Mouse (Mus musculus): ENCODE data around the gene Olfr380.

The Olfr380 gene

DNA sequence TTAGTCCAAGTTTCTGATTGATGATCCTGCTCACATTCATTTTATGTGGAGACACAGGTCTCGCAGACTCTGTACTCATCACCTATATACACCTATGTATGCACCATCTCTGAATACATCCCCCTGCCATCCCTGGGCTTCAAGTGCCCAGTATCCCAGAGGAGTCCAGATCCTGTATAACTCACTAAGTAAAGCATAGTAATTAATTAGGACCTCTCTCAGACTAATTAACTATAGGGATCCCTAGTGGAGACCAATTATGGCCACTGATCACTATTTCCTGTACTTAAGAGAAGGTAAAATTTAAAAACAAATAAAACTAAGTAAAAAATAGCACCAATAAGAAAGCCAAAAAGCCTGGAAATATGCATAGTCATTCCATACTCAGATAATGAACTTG is at the start of gene Olfr380:
Olfr380 (minus strand) TSS at position 101 of the 400 bp plus-strand sequence.
- no peak for DNase-seq

- DNase-seq: no peak
Observed at GRCm38 (mm10) chr11:73491503-73491902, 34.2 kb upstream of the Olfr380 start, which contains the start of gene Olfr381. Gene Olfr381 (minus strand): TSS chr11:73491603.

GRCm38 (mm10) chr11:73428377-73428776 is 28.9 kb downstream of the Olfr380 start, which contains the start of gene Olfr378:
Gene Olfr378 (minus strand): TSS chr11:73428477.
- DNase-seq: no peak

Data from kidney, postnatal 4 days (tissue).